Mouse (Mus musculus): ENCODE results near the gene Nckap5.

Nckap5 gene

GRCm38 (mm10) chr1:126612916-126613315 lies 217.7 kb downstream of the Nckap5 start:
- DNase-seq, result no peak

- DNase-seq, result no peak
Measured at GRCm38 (mm10) chr1:126608586-126608985, 222.0 kb downstream of the Nckap5 start.

- DNase-seq, result no peak
Measured at GRCm38 (mm10) chr1:126606189-126607080, 224.2 kb downstream of the Nckap5 start.

GRCm38 (mm10) chr1:126604551-126604950 lies 226.0 kb downstream of the Nckap5 start:
- no peak for DNase-seq

GRCm38 (mm10) chr1:126603771-126604515 lies 226.7 kb downstream of the Nckap5 start:
- no peak for DNase-seq

- DNase-seq, result no peak
Measured at GRCm38 (mm10) chr1:126600596-126600995, 230.0 kb downstream of the Nckap5 start.

GRCm38 (mm10) chr1:126597376-126597775 lies 233.2 kb downstream of the Nckap5 start:
- no peak for DNase-seq

GRCm38 (mm10) chr1:126594796-126595195 lies 235.8 kb downstream of the Nckap5 start:
- DNase-seq, result no peak

GRCm38 (mm10) chr1:126593044-126593805 lies 237.4 kb downstream of the Nckap5 start:
- no peak for DNase-seq

- DNase-seq, result no peak
Measured at GRCm38 (mm10) chr1:126590911-126591310, 239.7 kb downstream of the Nckap5 start.

GRCm38 (mm10) chr1:126578163-126578562 lies 252.4 kb downstream of the Nckap5 start:
- DNase-seq, result no peak

- DNase-seq, result no peak
Measured at GRCm38 (mm10) chr1:126574295-126574694, 256.3 kb downstream of the Nckap5 start.

- no peak for DNase-seq
Measured at GRCm38 (mm10) chr1:126573714-126574113, 256.9 kb downstream of the Nckap5 start.

GRCm38 (mm10) chr1:126573097-126573496 lies 257.5 kb downstream of the Nckap5 start:
- DNase-seq, result no peak

- DNase-seq, result peak; percentile 5
Measured at GRCm38 (mm10) chr1:126569611-126570238, 260.9 kb downstream of the Nckap5 start.

- DNase-seq, result peak; percentile 8
Measured at GRCm38 (mm10) chr1:126568520-126569197, 261.9 kb downstream of the Nckap5 start.

- no peak for DNase-seq
Measured at GRCm38 (mm10) chr1:126565151-126565725, 265.4 kb downstream of the Nckap5 start.

GRCm38 (mm10) chr1:126560931-126561330 lies 269.7 kb downstream of the Nckap5 start:
- no peak for DNase-seq

- DNase-seq, result no peak
Measured at GRCm38 (mm10) chr1:126557791-126558294, 272.8 kb downstream of the Nckap5 start.

GRCm38 (mm10) chr1:126547979-126548378 lies 282.6 kb downstream of the Nckap5 start:
- DNase-seq, result no peak

- DNase-seq, result no peak
Measured at GRCm38 (mm10) chr1:126544471-126544870, 286.1 kb downstream of the Nckap5 start.

Measured in layer of hippocampus, adult 9-11 months (tissue).